8 mouse cellular contexts compared by ENCODE assay signal in genomic region chr19:3718481-3719361, GRCm38 (mm10). TPM values are rescaled to one million over a fixed set of nuclear protein-coding genes. Genes with fewer than 3 reads are reported as not detected.
A peak's percentile ranks its signal among the peaks of the same experiment; 100 is the strongest.
DNase-seq lines count a peak whose midpoint lies in the region; ATAC-seq and TF ChIP-seq lines count a peak whose summit lies in the region.

No protein-coding gene starts in this region.

- no peak for TF ChIP-seq POLR2A in CH12.LX (IDR thresholded peaks at IDR 0.05; ENCODE audit: low read depth, low read length)
- TF ChIP-seq POLR2A in olfactory bulb, adult 2 months (IDR thresholded peaks at IDR 0.05; ENCODE audit: insufficient read depth, low read depth, low read length) = no peak

- peak overlapping the region in 2 of 3 experiments; percentile 36 to 50 for H3K4me3 ChIP-seq in CH12.LX (replicated peaks in 1 of 3; ENCODE audit: low read depth in 2 of 3, low read length in 2 of 3, poor library complexity in 1 of 3)
- peak overlapping the region; percentile 42 for H3K4me3 ChIP-seq in forebrain, postnatal 0 days (ENCODE audit: low read depth, low read length)
- peak overlapping the region; percentile 62 for H3K4me3 ChIP-seq in layer of hippocampus, adult 2 months
- peak overlapping the region; percentile 39 for H3K4me3 ChIP-seq in lung, embryonic 14.5 days (ENCODE audit: low read depth, low read length)
- peak overlapping the region; percentile 55 for H3K4me3 ChIP-seq in olfactory bulb, adult 2 months (ENCODE audit: insufficient read depth, low read depth, low read length)

- ATAC-seq in forebrain, postnatal 0 days = peak; percentile 91
- peak; percentile 85 for ATAC-seq in lung, embryonic 14.5 days (ENCODE audit: insufficient read depth)

- 42% methylated on average over 19 of the region's 19 CpGs for WGBS in forebrain, postnatal 0 days
- whole genome bisulfite sequencing in lung, embryonic 14.5 days = 38% methylated on average over 19 of the region's 19 CpGs
- 41% methylated on average over 19 of the region's 19 CpGs for WGBS in olfactory bulb, adult 2 months

- DNase-seq in CH12.LX (ENCODE audit: extremely low read depth) = peak; percentile 65
- peak; percentile 69 to 70 for DNase-seq in cerebellum, adult 18-20 months
- peak; percentile 79 for DNase-seq in forebrain, postnatal 0 days
- DNase-seq in heart, postnatal 4 days = peak; percentile 80
- DNase-seq in layer of hippocampus, adult 2 months (ENCODE audit: low spot score in 2 of 2) = peak; percentile 70 to 79
- DNase-seq in lung, embryonic 14.5 days = peak; percentile 89
- peak; percentile 12 to 37 for DNase-seq in thymus, adult 18-20 months

- in situ Hi-C loops in CH12.LX (cut with MboI; ENCODE audit: low pct_ligation_motif_present, low pct_unique_long_range_greater_than_20kb, low sequenced_read_pairs) = loop anchor here (5.0 kb wide), 1 partner anchor 34 kb away; no protein-coding TSS in a partner anchor

- no peak overlapping the region for H3K9ac ChIP-seq in CH12.LX (ENCODE audit: insufficient read depth, low read depth)
- peak overlapping the region; percentile 44 for H3K9ac ChIP-seq in forebrain, postnatal 0 days
- peak overlapping the region; percentile 48 for H3K9ac ChIP-seq in lung, embryonic 14.5 days

- peak overlapping the region; percentile 62 for H3K4me2 ChIP-seq in CH12.LX (ENCODE audit: insufficient read depth, low read depth, poor library complexity, severe bottlenecking)
- peak overlapping the region; percentile 94 for H3K4me2 ChIP-seq in forebrain, postnatal 0 days (ENCODE audit: low read depth)
- peak overlapping the region; percentile 90 for H3K4me2 ChIP-seq in lung, embryonic 14.5 days

- no peak for TF ChIP-seq RAD21 in CH12.LX (IDR thresholded peaks at IDR 0.05; ENCODE audit: low read depth, low read length)

- no peak for TF ChIP-seq EP300 in CH12.LX (IDR thresholded peaks at IDR 0.05; ENCODE audit: low read length)

- H3K27ac ChIP-seq in CH12.LX (ENCODE audit: insufficient read depth, low read depth) = no peak overlapping the region
- H3K27ac ChIP-seq in forebrain, postnatal 0 days (ENCODE audit: low read depth, low read length) = 0 out of 2 replicates have a peak overlapping the region, but pooled peaks have one; percentile 16
- peak overlapping the region; percentile 85 for H3K27ac ChIP-seq in layer of hippocampus, adult 2 months
- H3K27ac ChIP-seq in lung, embryonic 14.5 days (ENCODE audit: low read depth) = peak overlapping the region; percentile 38; the same call in 1 of the 2 replicates
- H3K27ac ChIP-seq in olfactory bulb, adult 2 months (ENCODE audit: insufficient read depth, low read depth, low read length) = no peak overlapping the region

- peaks cover 0 to 8% of the 10 kb centered on the region in 2 experiments; a peak in 2 of 4 replicates for H3K4me1 ChIP-seq in CH12.LX (ENCODE audit: control insufficient read depth in 1 of 2, insufficient read depth in 2 of 2)
- H3K4me1 ChIP-seq in forebrain, postnatal 0 days (ENCODE audit: insufficient read depth) = no peaks in the 10 kb centered on the region
- no peaks in the 10 kb centered on the region for H3K4me1 ChIP-seq in lung, embryonic 14.5 days (ENCODE audit: insufficient read depth)
- peaks cover 17% of the 10 kb centered on the region for H3K4me1 ChIP-seq in olfactory bulb, adult 2 months (ENCODE audit: control insufficient read depth, insufficient read depth, low read length)

- peaks cover 5% of the 10 kb centered on the region for H3K9me3 ChIP-seq in CH12.LX (replicated peaks; ENCODE audit: low read length)
- H3K9me3 ChIP-seq in forebrain, postnatal 0 days (ENCODE audit: low read length) = no peaks in the 10 kb centered on the region
- H3K9me3 ChIP-seq in lung, embryonic 14.5 days (ENCODE audit: low read depth, low read length) = no peaks in the 10 kb centered on the region

- H3K79me2 ChIP-seq in CH12.LX (replicated peaks; ENCODE audit: control insufficient read depth, extremely low read depth, insufficient read depth, poor library complexity, severe bottlenecking) = no peaks in the 10 kb centered on the region

- H3K27me3 ChIP-seq in CH12.LX (replicated peaks) = no peaks in the 10 kb centered on the region
- H3K27me3 ChIP-seq in forebrain, postnatal 0 days (ENCODE audit: insufficient read depth, low read length) = no peaks in the 10 kb centered on the region
- H3K27me3 ChIP-seq in lung, embryonic 14.5 days (ENCODE audit: insufficient read depth, low read length) = no peaks in the 10 kb centered on the region

- dilution Hi-C loops in CH12.LX (cut with MboI; ENCODE audit: extremely low pct_ligation_motif_present, extremely low pct_unique_long_range_greater_than_20kb, low sequenced_read_pairs) = no loop called here

- H3K36me3 ChIP-seq in CH12.LX (replicated peaks in 1 of 2; ENCODE audit: control insufficient read depth in 1 of 2, insufficient read depth in 1 of 2, low read length in 1 of 2) = peaks cover 27 to 46% of the 10 kb centered on the region in 2 experiments
- peaks cover 29% of the 10 kb centered on the region for H3K36me3 ChIP-seq in forebrain, postnatal 0 days (ENCODE audit: insufficient read depth)
- H3K36me3 ChIP-seq in lung, embryonic 14.5 days (ENCODE audit: insufficient read depth) = peaks cover 38% of the 10 kb centered on the region

- TF ChIP-seq CTCF in CH12.LX (conservative IDR thresholded peaks at IDR 0.05 in 1 of 2, IDR thresholded peaks at IDR 0.05 in 1 of 2; ENCODE audit: low read depth in 2 of 2, low read length in 2 of 2) = peak; percentile 11 to 63; a peak in 2 of 4 replicates
- TF ChIP-seq CTCF in forebrain, postnatal 0 days (IDR thresholded peaks at IDR 0.05; ENCODE audit: low read depth) = peak; percentile 69
- peak; percentile 78 for TF ChIP-seq CTCF in layer of hippocampus, adult 2 months (conservative IDR thresholded peaks at IDR 0.05)
- TF ChIP-seq CTCF in lung, embryonic 14.5 days (IDR thresholded peaks at IDR 0.05; ENCODE audit: low read depth) = peak; percentile 74
- peak; percentile 74 for TF ChIP-seq CTCF in olfactory bulb, adult 2 months (IDR thresholded peaks at IDR 0.05; ENCODE audit: insufficient read depth, low read depth, low read length)

TF ChIP-seq in CH12.LX, 34 proteins besides CTCF, POLR2A, EP300 and RAD21:
- TF ChIP-seq MXI1 (IDR thresholded peaks at IDR 0.05; ENCODE audit: low read depth, low read length) (peak; percentile 70; the same call in 1 of the 2 replicates), CHD2 (IDR thresholded peaks at IDR 0.05; ENCODE audit: low read length) (0 out of 2 replicates have a peak, but pooled peaks have one; percentile 5), PAX5 (IDR thresholded peaks at IDR 0.05; ENCODE audit: low read length) (no peak), SMC3 (IDR thresholded peaks at IDR 0.05; ENCODE audit: low read depth, low read length) (peak; percentile 51), BHLHE40 (IDR thresholded peaks at IDR 0.05; ENCODE audit: low read depth, low read length) (no peak), MYC (IDR thresholded peaks at IDR 0.05; ENCODE audit: low read depth, low read length) (peak; percentile 86), NRF1 (IDR thresholded peaks at IDR 0.05; ENCODE audit: low read depth, low read length) (peak; percentile 49), ZNF384 (IDR thresholded peaks at IDR 0.05; ENCODE audit: low read depth, low read length) (no peak), ZMIZ1 (IDR thresholded peaks at IDR 0.05; ENCODE audit: low read depth, low read length) (no peak), USF2 (conservative IDR thresholded peaks at IDR 0.05; ENCODE audit: low read depth, low read length) (no peak), ELF1 (IDR thresholded peaks at IDR 0.05; ENCODE audit: low read depth, low read length) (no peak), TCF12 (IDR thresholded peaks at IDR 0.05; ENCODE audit: low read depth, low read length) (no peak), MAX (IDR thresholded peaks at IDR 0.05; ENCODE audit: low read length) (peak; percentile 81)

RNA-seq across cellular contexts. Expression of gene 1810055G02Rik, which starts 10.6 kb away (rescaled TPM):
- 7.9 and 8.0 TPM in 2 replicates for total RNA-seq in CH12.LX (2012; rRNA removed)
- 4.9 and 5.6 TPM in 2 replicates for total RNA-seq in CH12.LX (2014; rRNA removed)
- polyA plus RNA-seq in CH12.LX (2012; ENCODE audit: insufficient read length, low read depth) = 9.5 and 10.8 TPM in 2 replicates
- total RNA-seq in forebrain, postnatal 0 days (2014; rRNA removed) = 33.6 and 37.2 TPM in 2 replicates
- polyA plus RNA-seq in forebrain, postnatal 0 days (2015; fragmentation: Nextera tagmentation; extraction: Ambion mirVana) = 38.4 and 39.0 TPM in 2 replicates
- total RNA-seq in heart, postnatal 4 days (2021) = 10 to 100 TPM; 17.5 to 18.3 TPM
- total RNA-seq in layer of hippocampus, adult 2 months (2021) = 10 to 100 TPM; 23.3 to 27.2 TPM
- 40.3 and 40.9 TPM in 2 replicates for polyA plus RNA-seq in lung, embryonic 14.5 days (2014; fragmentation: Nextera tagmentation; extraction: Ambion mirVana)
- polyA plus RNA-seq in olfactory bulb, adult 2 months (2012; ENCODE audit: insufficient read depth, insufficient read length, low replicate concordance, missing spikeins) = not detected in 2 replicates

RNA-seq across cellular contexts. Expression of gene Lrp5, which starts 32.4 kb away (rescaled TPM):
- total RNA-seq in CH12.LX (2012; rRNA removed) (0.88 and 1.4 TPM in 2 replicates), CH12.LX (2014; rRNA removed) (0.13 and 0.32 TPM in 2 replicates)
- 0.93 and 1.1 TPM in 2 replicates for polyA plus RNA-seq in CH12.LX (2012; ENCODE audit: insufficient read length, low read depth)
- 7.9 and 11.1 TPM in 2 replicates for total RNA-seq in forebrain, postnatal 0 days (2014; rRNA removed)
- 0.50 and 0.56 TPM in 2 replicates for polyA plus RNA-seq in forebrain, postnatal 0 days (2015; fragmentation: Nextera tagmentation; extraction: Ambion mirVana)
- total RNA-seq in heart, postnatal 4 days (2021) = 10 to 100 TPM; 43.1 to 46.0 TPM
- total RNA-seq in layer of hippocampus, adult 2 months (2021) = 10 to 100 TPM in 1 of 2 experiments, 1 to 10 TPM in 1; 9.4 to 10.0 TPM
- polyA plus RNA-seq in lung, embryonic 14.5 days (2014; fragmentation: Nextera tagmentation; extraction: Ambion mirVana) = 9.3 and 11.4 TPM in 2 replicates
- polyA plus RNA-seq in olfactory bulb, adult 2 months (2012; ENCODE audit: insufficient read depth, insufficient read length, low replicate concordance, missing spikeins) = not detected in 2 replicates

RNA-seq across cellular contexts. Expression of gene Kmt5b, which starts 48.5 kb away (rescaled TPM):
- total RNA-seq in CH12.LX (2012; rRNA removed) = 10.9 and 11.0 TPM in 2 replicates
- total RNA-seq in CH12.LX (2014; rRNA removed) = 13.9 and 15.1 TPM in 2 replicates
- 16.6 and 24.2 TPM in 2 replicates for polyA plus RNA-seq in CH12.LX (2012; ENCODE audit: insufficient read length, low read depth)
- 80.7 and 103 TPM in 2 replicates for total RNA-seq in forebrain, postnatal 0 days (2014; rRNA removed)
- 24.3 and 38.1 TPM in 2 replicates for polyA plus RNA-seq in forebrain, postnatal 0 days (2015; fragmentation: Nextera tagmentation; extraction: Ambion mirVana)
- 10 to 100 TPM; 36.7 to 37.7 TPM for total RNA-seq in heart, postnatal 4 days (2021)
- 10 to 100 TPM; 53.9 to 57.7 TPM for total RNA-seq in layer of hippocampus, adult 2 months (2021)
- polyA plus RNA-seq in lung, embryonic 14.5 days (2014; fragmentation: Nextera tagmentation; extraction: Ambion mirVana) = 33.3 and 34.3 TPM in 2 replicates
- polyA plus RNA-seq in olfactory bulb, adult 2 months (2012; ENCODE audit: insufficient read depth, insufficient read length, low replicate concordance, missing spikeins) = 90.0 TPM in 1 of 2 replicates, not detected in the other

Comparison
In these comparisons a context has a peak if more than half of its experiments do, and no peak if none do; other contexts are left out.
1. DNase-seq: peak in every context shown above with its lines; median percentile 89 in lung, embryonic 14.5 days; 80 in heart, postnatal 4 days; 79 in forebrain, postnatal 0 days; 74 in layer of hippocampus, adult 2 months; 70 in cerebellum, adult 18-20 months; 65 in CH12.LX; 24 in thymus, adult 18-20 months.
2. H3K27ac ChIP-seq: peak in forebrain, postnatal 0 days (single experiment), layer of hippocampus, adult 2 months (single experiment) and lung, embryonic 14.5 days (single experiment); none in CH12.LX (single experiment) and olfactory bulb, adult 2 months (single experiment).
3. Peak in every context shown above with its lines, with median percentiles within 50 percentile points of each other: H3K4me2 ChIP-seq, H3K4me3 ChIP-seq and CTCF ChIP-seq.